Mouse (Mus musculus): ENCODE measurements at regions not wholly inside any gene's neighbourhood (a gene's known extent, or its start where the extent isn't known, plus 50 kb on each side); places are given as distances from the start of the nearest gene placed in this dataset.

DNA sequence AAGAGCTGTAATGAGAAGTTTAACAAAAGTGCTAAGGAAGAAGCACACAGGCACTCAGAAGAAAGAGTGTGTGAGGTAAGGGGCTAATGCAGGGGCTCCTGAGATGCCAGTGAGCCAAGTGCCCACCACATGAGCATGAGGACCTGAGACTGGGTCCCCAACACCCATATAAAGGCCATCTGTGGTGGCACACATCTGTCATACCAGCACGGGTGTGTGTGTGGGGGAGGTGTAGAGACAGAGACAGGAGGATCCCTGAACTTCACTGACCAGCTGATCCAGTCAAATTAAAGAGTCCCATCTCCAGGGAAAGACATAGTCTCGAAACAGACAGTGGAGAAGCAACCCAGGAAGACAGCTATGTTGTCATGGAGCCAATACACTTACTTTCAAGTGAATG, 70.6 kb upstream of the Gli2 start:
- no peak for ATAC-seq (ENCODE audit: low FRiP score, low read depth)
- no peak overlapping the region for H3K27ac ChIP-seq (replicated peaks)
- no peaks in the 10 kb centered on the region for H3K27me3 ChIP-seq
- H3K9me3 ChIP-seq, result no peaks in the 10 kb centered on the region
- 72% methylated on average over 2 of the region's 2 CpGs for WGBS
- H3K9ac ChIP-seq, result no peak overlapping the region
- H3K4me1 ChIP-seq (replicated peaks), result no peaks in the 10 kb centered on the region
- no peak overlapping the region for H3K4me2 ChIP-seq
- H3K36me3 ChIP-seq, result no peaks in the 10 kb centered on the region
- H3K4me3 ChIP-seq, result no peak overlapping the region

DNA sequence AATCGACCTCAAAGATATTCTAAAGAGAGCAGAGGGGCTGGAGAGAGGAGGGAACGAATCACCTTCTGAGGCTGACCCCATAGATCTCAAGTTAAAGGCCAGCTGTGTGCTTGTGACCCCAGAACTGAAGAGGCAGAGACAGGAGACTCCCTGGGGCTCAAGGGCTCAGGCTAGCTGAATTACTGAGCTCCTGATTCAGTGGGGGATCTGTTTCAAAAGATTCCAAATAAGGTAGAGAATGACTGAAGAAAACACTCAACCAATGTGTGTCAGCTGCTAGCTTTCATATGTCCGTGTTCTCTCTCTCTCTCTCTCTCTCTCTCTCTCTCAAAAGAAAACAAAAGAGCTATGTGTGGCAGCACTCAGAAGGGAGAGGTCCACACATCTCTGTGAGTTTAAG, 70.0 kb upstream of the Gli2 start:
- no peak overlapping the region for H3K4me3 ChIP-seq
- 34% methylated on average over 3 of the region's 3 CpGs for WGBS
- H3K4me1 ChIP-seq (replicated peaks), result no peaks in the 10 kb centered on the region
- H3K36me3 ChIP-seq, result no peaks in the 10 kb centered on the region
- H3K4me2 ChIP-seq, result no peak overlapping the region
- no peak overlapping the region for H3K9ac ChIP-seq
- H3K27me3 ChIP-seq, result no peaks in the 10 kb centered on the region
- H3K9me3 ChIP-seq, result no peaks in the 10 kb centered on the region
- ATAC-seq (ENCODE audit: low FRiP score, low read depth), result no peak
- H3K27ac ChIP-seq (replicated peaks), result no peak overlapping the region

DNA sequence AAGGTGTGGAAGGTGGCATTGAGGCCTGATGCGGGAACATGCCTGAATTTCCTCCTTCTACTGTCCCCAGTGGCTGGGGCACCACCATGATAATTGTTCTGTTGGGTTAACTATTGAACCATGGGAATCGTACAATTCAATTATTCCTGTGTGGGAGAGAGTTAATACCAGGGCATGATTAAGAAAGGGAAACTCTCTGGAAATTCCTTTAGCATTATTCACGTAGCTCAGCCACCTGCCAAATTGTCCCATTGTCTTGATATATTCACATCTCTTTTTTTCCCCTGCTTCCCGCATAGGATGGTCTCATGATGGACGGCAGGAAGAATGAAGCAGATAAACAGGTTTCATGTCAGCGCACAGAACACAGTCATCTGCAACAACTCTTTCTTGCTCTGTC, 69.6 kb upstream of the Gli2 start:
- no peak overlapping the region for H3K4me2 ChIP-seq
- H3K4me3 ChIP-seq, result no peak overlapping the region
- WGBS, result 62% methylated on average over 6 of the region's 6 CpGs
- H3K9ac ChIP-seq, result no peak overlapping the region
- no peak overlapping the region for H3K27ac ChIP-seq (replicated peaks)
- H3K27me3 ChIP-seq, result no peaks in the 10 kb centered on the region
- no peaks in the 10 kb centered on the region for H3K4me1 ChIP-seq (replicated peaks)
- no peak for ATAC-seq (ENCODE audit: low FRiP score, low read depth)
- no peaks in the 10 kb centered on the region for H3K9me3 ChIP-seq
- H3K36me3 ChIP-seq, result no peaks in the 10 kb centered on the region

DNA sequence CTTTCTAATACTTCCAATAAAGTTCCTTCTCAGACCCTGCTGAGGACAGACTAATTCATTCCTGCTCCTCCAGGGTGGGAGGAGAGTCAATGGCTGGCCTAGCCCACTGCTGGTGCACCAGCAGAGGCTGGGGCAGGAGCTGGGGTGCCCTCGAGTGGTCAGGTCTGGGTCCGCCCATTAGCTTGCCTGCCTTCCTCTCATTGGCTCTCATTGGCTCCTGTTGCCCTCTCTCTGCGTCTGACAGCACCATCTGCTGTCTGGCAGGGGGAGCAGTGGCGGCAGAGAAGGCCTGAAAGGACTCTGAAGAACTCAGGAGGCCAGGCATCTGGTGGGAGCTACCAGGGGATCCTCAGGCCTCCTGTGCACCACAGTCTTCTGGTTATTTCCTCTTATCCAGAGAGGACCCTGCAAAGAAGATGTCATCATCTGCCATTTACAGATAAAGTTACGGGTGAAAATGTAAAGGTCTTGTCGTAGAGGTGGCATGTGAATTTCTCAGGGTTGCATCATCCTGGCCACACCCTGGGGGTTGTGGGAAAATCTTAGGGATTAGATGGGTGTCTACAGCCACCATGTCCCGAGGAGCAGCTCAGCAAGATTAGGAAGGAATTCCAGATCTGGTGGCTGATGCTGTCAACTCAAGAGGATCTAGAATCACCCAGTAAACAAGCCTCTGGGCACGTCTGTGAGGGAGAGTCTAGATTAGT, 66.6 kb upstream of the Gli2 start:
- Histone ChIP-seq H3K4me1 (replicated peaks) (0 out of 2 replicates have a peak, but pooled peaks cover 5% of the 10 kb centered on the region), H3K9ac (no peak overlapping the region), H3K4me2 (no peak overlapping the region), H3K27ac (replicated peaks) (no peak overlapping the region), H3K4me3 (no peak overlapping the region), H3K36me3 (no peaks in the 10 kb centered on the region), H3K9me3 (no peaks in the 10 kb centered on the region), H3K27me3 (no peaks in the 10 kb centered on the region)
- 49% methylated on average over 8 of the region's 8 CpGs for WGBS
- ATAC-seq (ENCODE audit: low FRiP score, low read depth), result no peak

DNA sequence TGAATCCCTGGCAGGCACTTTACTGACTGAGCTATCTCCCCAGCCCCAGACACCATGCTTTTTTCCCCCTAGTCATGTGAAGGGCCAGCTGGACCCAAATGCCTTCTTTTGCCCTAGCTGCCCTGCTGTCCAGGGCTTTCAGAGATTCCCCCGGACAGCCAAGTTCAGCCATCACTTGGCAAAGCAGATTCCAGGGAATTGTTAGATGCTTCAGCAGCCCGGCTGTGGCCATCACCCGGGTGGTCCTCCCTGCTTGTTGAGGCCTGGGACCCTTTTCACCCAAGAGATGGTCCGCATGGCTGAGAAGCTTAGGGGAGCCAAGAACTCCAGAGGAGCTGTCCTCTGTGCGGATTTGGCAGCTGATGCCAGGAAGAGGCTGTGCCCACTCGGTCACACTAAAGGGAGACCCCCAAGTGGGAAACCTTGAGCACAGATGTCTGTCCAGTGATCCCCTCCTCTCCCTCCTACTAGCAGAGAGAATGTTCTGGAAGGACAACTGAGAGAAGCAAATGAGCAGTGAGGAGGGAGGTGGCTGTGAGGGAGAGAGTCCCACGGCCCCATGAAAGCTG, 61.8 kb upstream of the Gli2 start:
- H3K4me2 ChIP-seq, result no peak overlapping the region
- WGBS, result 73% methylated on average over 7 of the region's 7 CpGs

DNA sequence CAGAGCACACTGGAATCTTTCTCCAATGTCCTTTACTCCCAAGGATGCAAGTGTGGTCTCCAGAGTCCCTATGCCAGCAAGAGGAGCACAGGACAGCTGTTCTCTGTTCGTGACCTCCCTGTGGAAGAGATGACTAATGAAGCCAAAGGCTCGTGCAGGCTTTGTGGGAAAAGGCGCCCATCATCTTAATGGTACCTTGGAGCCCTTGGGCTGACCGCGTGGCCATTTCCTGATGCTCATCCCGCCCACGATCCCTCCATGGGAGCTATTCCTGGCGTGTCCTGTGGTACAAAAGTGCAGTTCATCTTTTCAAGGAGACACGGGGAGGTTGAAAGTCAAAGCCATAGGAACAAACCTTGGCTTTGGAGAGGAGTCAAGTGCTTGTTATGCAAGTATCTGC, 55.2 kb upstream of the Gli2 start:
- 73% methylated on average over 9 of the region's 9 CpGs for WGBS
- H3K9me3 ChIP-seq, result no peaks in the 10 kb centered on the region
- no peak overlapping the region for H3K4me3 ChIP-seq
- H3K9ac ChIP-seq, result no peak overlapping the region
- H3K36me3 ChIP-seq, result no peaks in the 10 kb centered on the region
- no peak for ATAC-seq (ENCODE audit: low FRiP score, low read depth)
- no peak overlapping the region for H3K27ac ChIP-seq (replicated peaks)
- no peak overlapping the region for H3K4me2 ChIP-seq
- no peaks in the 10 kb centered on the region for H3K4me1 ChIP-seq (replicated peaks)
- H3K27me3 ChIP-seq, result no peaks in the 10 kb centered on the region

More for the DNA sequence above, 61.8 kb upstream of the Gli2 start:
- H3K4me1 ChIP-seq (replicated peaks), result 0 out of 2 replicates have a peak, but pooled peaks cover 5% of the 10 kb centered on the region
- H3K27me3 ChIP-seq, result no peaks in the 10 kb centered on the region
- no peaks in the 10 kb centered on the region for H3K36me3 ChIP-seq
- H3K9me3 ChIP-seq, result no peaks in the 10 kb centered on the region
- no peak overlapping the region for H3K9ac ChIP-seq
- no peak overlapping the region for H3K27ac ChIP-seq (replicated peaks)
- H3K4me3 ChIP-seq, result no peak overlapping the region
- no peak for ATAC-seq (ENCODE audit: low FRiP score, low read depth)

DNA sequence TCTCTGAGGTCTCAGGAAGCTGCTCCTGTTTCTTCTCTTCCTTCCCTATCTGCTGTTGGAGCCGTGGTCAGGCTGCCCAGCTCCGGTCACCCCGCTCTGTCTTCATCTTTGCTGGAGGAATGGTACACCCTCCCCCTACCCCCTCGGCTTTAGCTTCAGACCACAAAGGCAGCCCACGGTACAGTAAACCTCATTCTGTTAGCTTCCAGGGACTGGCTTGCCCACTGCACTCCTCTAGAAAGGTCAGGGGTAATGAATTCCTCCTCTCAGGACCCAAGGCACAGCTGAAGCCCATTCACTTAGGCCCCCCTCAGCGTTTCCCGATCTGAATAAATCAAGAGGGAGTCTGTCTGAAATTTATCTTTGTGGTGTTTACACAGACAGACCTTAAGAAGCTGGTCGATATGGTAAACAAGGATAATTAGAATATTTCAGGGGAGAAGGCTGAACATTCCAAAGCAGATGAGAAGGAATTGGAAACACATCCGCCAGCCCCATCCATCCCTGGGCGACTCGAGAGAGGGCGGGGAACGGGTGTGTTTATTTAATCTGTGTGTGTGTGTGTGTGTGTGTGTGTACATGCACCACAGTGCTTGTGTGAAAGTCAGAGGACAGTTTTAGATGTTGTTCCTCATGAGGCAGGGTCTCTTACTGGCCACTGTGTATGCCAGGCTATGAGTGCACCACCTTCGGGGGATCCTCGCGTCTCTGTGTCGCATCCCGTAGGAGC, 53.0 kb upstream of the Gli2 start:
- H3K27ac ChIP-seq (replicated peaks), result no peak overlapping the region
- 69% methylated on average over 18 of the region's 18 CpGs for WGBS
- no peaks in the 10 kb centered on the region for H3K4me1 ChIP-seq (replicated peaks)
- H3K27me3 ChIP-seq, result no peaks in the 10 kb centered on the region
- no peaks in the 10 kb centered on the region for H3K9me3 ChIP-seq
- no peak; the same call in 1 of the 2 replicates for ATAC-seq (ENCODE audit: low FRiP score, low read depth)
- no peaks in the 10 kb centered on the region for H3K36me3 ChIP-seq
- no peak overlapping the region for H3K4me3 ChIP-seq
- no peak overlapping the region for H3K9ac ChIP-seq
- no peak overlapping the region for H3K4me2 ChIP-seq
